Mouse (Mus musculus): ENCODE measurements at regions not wholly inside any gene's neighbourhood (a gene's known extent, or its start where the extent isn't known, plus 50 kb on each side); places are given as distances from the start of the nearest gene placed in this dataset.

DNA sequence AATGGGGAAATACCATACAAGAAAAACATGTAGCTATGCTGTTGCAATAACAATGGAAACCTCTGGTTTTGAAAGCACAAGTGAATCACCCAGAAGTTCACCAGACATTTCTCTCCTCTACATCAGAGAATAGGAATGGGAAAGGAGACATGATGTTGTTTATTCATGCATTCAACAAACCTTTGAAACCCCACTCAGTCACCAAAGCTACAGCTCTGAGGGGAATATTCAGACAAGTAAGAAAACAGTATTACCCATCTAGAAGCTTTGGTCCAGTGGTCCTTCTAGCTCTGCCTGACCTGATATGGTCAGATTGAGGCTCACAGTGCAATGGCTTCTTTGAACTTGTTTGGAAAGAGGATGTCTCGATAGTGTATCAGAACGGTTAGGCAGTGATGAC lies 89.0 kb upstream of the Sox11 start:
- H3K4me3 ChIP-seq (ENCODE audit: low read length) = no peak overlapping the region
- no peaks in the 10 kb centered on the region for H3K4me1 ChIP-seq (ENCODE audit: control insufficient read depth, insufficient read depth, low read length)
- no peak for ATAC-seq (replicated peaks; ENCODE audit: extremely low read depth, insufficient read depth, low FRiP score)
- H3K36me3 ChIP-seq (ENCODE audit: control insufficient read depth, insufficient read depth) = no peaks in the 10 kb centered on the region
- H3K27me3 ChIP-seq (ENCODE audit: control insufficient read depth, insufficient read depth, low read length) = no peaks in the 10 kb centered on the region
- H3K9ac ChIP-seq (ENCODE audit: low read length) = no peak overlapping the region
- H3K4me2 ChIP-seq (ENCODE audit: low read depth, low read length) = no peak overlapping the region
- no peaks in the 10 kb centered on the region for H3K9me3 ChIP-seq (replicated peaks; ENCODE audit: control insufficient read depth, low read length)
- 76% methylated on average over 2 of the region's 2 CpGs for WGBS
- no peak overlapping the region for H3K27ac ChIP-seq (ENCODE audit: low read length)

- no peak for ATAC-seq (replicated peaks; ENCODE audit: extremely low read depth, insufficient read depth, low FRiP score)
- 74% methylated on average over 8 of the region's 8 CpGs for WGBS
- no peak overlapping the region for H3K9ac ChIP-seq (ENCODE audit: low read length)
- H3K36me3 ChIP-seq (ENCODE audit: control insufficient read depth, insufficient read depth) = no peaks in the 10 kb centered on the region
- no peaks in the 10 kb centered on the region for H3K9me3 ChIP-seq (replicated peaks; ENCODE audit: control insufficient read depth, low read length)
- no peak overlapping the region for H3K4me3 ChIP-seq (ENCODE audit: low read length)
- no peaks in the 10 kb centered on the region for H3K4me1 ChIP-seq (ENCODE audit: control insufficient read depth, insufficient read depth, low read length)
- no peaks in the 10 kb centered on the region for H3K27me3 ChIP-seq (ENCODE audit: control insufficient read depth, insufficient read depth, low read length)
- no peak overlapping the region for H3K27ac ChIP-seq (ENCODE audit: low read length)
- no peak overlapping the region for H3K4me2 ChIP-seq (ENCODE audit: low read depth, low read length)
Observed at GRCm38 (mm10) chr12:27417387-27418009, 75.1 kb upstream of the Sox11 start.

DNA sequence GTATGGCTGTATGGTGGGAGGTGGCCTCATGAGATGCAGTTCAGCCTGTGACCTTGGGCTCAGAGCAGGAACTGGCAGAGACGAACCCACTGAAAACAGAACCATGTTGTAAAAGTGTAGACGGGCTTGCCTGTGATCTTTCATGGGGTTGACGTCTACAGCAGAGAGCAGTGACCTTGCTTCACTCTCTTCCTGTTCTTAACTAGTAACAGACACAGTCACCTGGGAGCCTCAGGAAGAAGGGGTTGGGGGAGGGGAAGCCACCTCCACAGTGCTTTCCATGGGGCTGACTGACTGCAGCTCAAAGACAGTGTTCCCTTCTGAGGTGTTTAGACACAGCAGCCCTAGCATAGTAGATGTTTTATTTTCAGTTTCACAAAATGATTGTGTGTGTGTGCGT lies 68.2 kb upstream of the Sox11 start:
- Histone ChIP-seq H3K9me3 (replicated peaks; ENCODE audit: control insufficient read depth, low read length) (no peaks in the 10 kb centered on the region), H3K4me1 (ENCODE audit: control insufficient read depth, insufficient read depth, low read length) (no peaks in the 10 kb centered on the region), H3K9ac (ENCODE audit: low read length) (no peak overlapping the region), H3K4me3 (ENCODE audit: low read length) (no peak overlapping the region), H3K4me2 (ENCODE audit: low read depth, low read length) (no peak overlapping the region), H3K27ac (ENCODE audit: low read length) (no peak overlapping the region), H3K36me3 (ENCODE audit: control insufficient read depth, insufficient read depth) (no peaks in the 10 kb centered on the region), H3K27me3 (ENCODE audit: control insufficient read depth, insufficient read depth, low read length) (no peaks in the 10 kb centered on the region)
- ATAC-seq (replicated peaks; ENCODE audit: extremely low read depth, insufficient read depth, low FRiP score) = no peak
- 45% methylated on average over 4 of the region's 4 CpGs for WGBS

- 77% methylated on average over 4 of the region's 4 CpGs for WGBS
- no peak overlapping the region for H3K4me3 ChIP-seq (ENCODE audit: low read length)
- no peak overlapping the region for H3K27ac ChIP-seq (ENCODE audit: low read length)
- no peaks in the 10 kb centered on the region for H3K36me3 ChIP-seq (ENCODE audit: control insufficient read depth, insufficient read depth)
- no peaks in the 10 kb centered on the region for H3K4me1 ChIP-seq (ENCODE audit: control insufficient read depth, insufficient read depth, low read length)
- no peak overlapping the region for H3K9ac ChIP-seq (ENCODE audit: low read length)
- H3K4me2 ChIP-seq (ENCODE audit: low read depth, low read length) = no peak overlapping the region
- H3K9me3 ChIP-seq (replicated peaks; ENCODE audit: control insufficient read depth, low read length) = no peaks in the 10 kb centered on the region
- no peaks in the 10 kb centered on the region for H3K27me3 ChIP-seq (ENCODE audit: control insufficient read depth, insufficient read depth, low read length)
- ATAC-seq (replicated peaks; ENCODE audit: extremely low read depth, insufficient read depth, low FRiP score) = no peak
Observed at GRCm38 (mm10) chr12:27408440-27408839, 66.1 kb upstream of the Sox11 start.

GRCm38 (mm10) chr12:27399392-27399791 lies 57.0 kb upstream of the Sox11 start:
- H3K4me3 ChIP-seq (ENCODE audit: low read length) = no peak overlapping the region
- no peak for ATAC-seq (replicated peaks; ENCODE audit: extremely low read depth, insufficient read depth, low FRiP score)
- no peak overlapping the region for H3K27ac ChIP-seq (ENCODE audit: low read length)
- H3K27me3 ChIP-seq (ENCODE audit: control insufficient read depth, insufficient read depth, low read length) = no peaks in the 10 kb centered on the region
- no peaks in the 10 kb centered on the region for H3K36me3 ChIP-seq (ENCODE audit: control insufficient read depth, insufficient read depth)
- H3K9me3 ChIP-seq (replicated peaks; ENCODE audit: control insufficient read depth, low read length) = no peaks in the 10 kb centered on the region
- no peak overlapping the region for H3K4me2 ChIP-seq (ENCODE audit: low read depth, low read length)
- 73% methylated on average over 5 of the region's 5 CpGs for WGBS
- H3K4me1 ChIP-seq (ENCODE audit: control insufficient read depth, insufficient read depth, low read length) = no peaks in the 10 kb centered on the region
- no peak overlapping the region for H3K9ac ChIP-seq (ENCODE audit: low read length)

All from heart, embryonic 16.5 days (tissue).